Mouse (Mus musculus) hindbrain, embryonic 11.5 days (tissue): ENCODE results near the gene Pdcd1. TPM values are rescaled to one million over a fixed set of nuclear protein-coding genes. Genes with fewer than 3 reads are reported as not detected.

ENCODE experiments used
- ATAC-seq: fragments of 200-750 bp; cut with Nextera tagmentation; 2 replicates; pipeline ENCODE4 v1.8.0; 2017; ENCODE audit warnings: mild to moderate bottlenecking, moderate TSS enrichment, moderate library complexity; ENCODE audit not compliant: low FRiP score
- DNase-seq: peaks from one replicate; pipeline ENCODE4 v3.0.0-alpha.2; 2015; ENCODE audit warnings: low spot score
- H3K27ac ChIP-seq: fragments of 300-500 bp; sonication (generic); 2 replicates; pipeline ENCODE4 v1.5.1; 2014; ENCODE audit warnings: mild to moderate bottlenecking, low read depth, low read length
- H3K27me3 ChIP-seq: fragments of 300-500 bp; sonication (generic); 2 replicates; pipeline ENCODE4 v1.6.1; 2014; ENCODE audit warnings: mild to moderate bottlenecking, low read length, moderate library complexity, mixed read lengths; ENCODE audit not compliant: control insufficient read depth, insufficient read depth
- H3K36me3 ChIP-seq: fragments of 300-500 bp; sonication (generic); 2 replicates; pipeline ENCODE4 v1.6.1; 2014; ENCODE audit warnings: mild to moderate bottlenecking, low read length, moderate library complexity, mixed read lengths; ENCODE audit not compliant: control insufficient read depth, insufficient read depth
- H3K4me1 ChIP-seq: fragments of 300-500 bp; sonication (generic); replicated peaks from 2 replicates; pipeline ENCODE4 v1.6.1; 2014; ENCODE audit warnings: low read length, mixed read lengths; ENCODE audit not compliant: control insufficient read depth, insufficient read depth
- H3K4me2 ChIP-seq: fragments of 300-500 bp; sonication (generic); replicated peaks from 2 replicates; pipeline ENCODE4 v1.6.1; 2014; ENCODE audit warnings: mild to moderate bottlenecking, low read depth, low read length
- H3K4me3 ChIP-seq: fragments of 300-500 bp; sonication (generic); 2 replicates; pipeline ENCODE4 v1.5.1; 2014; ENCODE audit warnings: low read depth, low read length
- H3K9ac ChIP-seq: fragments of 300-500 bp; sonication (generic); 2 replicates; pipeline ENCODE4 v1.6.1; 2014; ENCODE audit warnings: low read depth, low read length
- H3K9me3 ChIP-seq: fragments of 300-500 bp; sonication (generic); 2 replicates; pipeline ENCODE4 v1.6.1; 2016; ENCODE audit warnings: low read length; ENCODE audit not compliant: control insufficient read depth
- WGBS: fragments of 180-500 bp; shearing (Covaris S2); extraction: QIAGEN DNeasy Blood & Tissue Kit; methylation state at CpG from one replicate; pipeline ENCODE4 v1.1.7; 2014; 5-methylcytosine and 5-hydroxymethylcytosine counted together
- polyA plus RNA-seq: library from polyadenylated mRNA; unstranded; fragments of >200 nt; fragmentation: Nextera tagmentation; extraction: Ambion mirVana; gene quantifications from 2 replicates; pipeline ENCODE4 v1.2.1, GENCODE M21; 2014

The Pdcd1 gene
- polyA plus RNA-seq, 1 experiment from 2014 or later: not detected

DNA sequence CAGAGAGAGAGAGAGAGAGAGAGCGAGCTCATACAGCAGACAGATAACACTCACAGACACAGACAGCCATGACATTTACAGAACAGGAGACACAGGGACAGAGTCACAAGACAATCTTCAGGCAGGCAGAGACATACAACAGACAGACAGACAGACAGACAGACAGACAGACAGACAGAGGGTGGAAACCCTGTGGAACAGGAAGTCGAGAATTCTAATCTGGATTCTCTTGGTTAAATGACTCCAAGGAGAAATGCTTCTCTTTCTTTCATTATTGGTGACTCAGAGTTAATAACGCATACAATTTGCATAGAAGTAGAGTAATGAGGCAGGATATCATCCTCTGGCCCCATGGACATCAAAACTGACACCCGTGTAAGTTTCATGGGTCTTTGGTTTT is 5.8 kb downstream of the Pdcd1 start:
- Histone ChIP-seq H3K27ac (no peak overlapping the region), H3K9me3 (no peaks in the 10 kb centered on the region)
- WGBS: 88% methylated on average over 4 of the region's 4 CpGs

DNA sequence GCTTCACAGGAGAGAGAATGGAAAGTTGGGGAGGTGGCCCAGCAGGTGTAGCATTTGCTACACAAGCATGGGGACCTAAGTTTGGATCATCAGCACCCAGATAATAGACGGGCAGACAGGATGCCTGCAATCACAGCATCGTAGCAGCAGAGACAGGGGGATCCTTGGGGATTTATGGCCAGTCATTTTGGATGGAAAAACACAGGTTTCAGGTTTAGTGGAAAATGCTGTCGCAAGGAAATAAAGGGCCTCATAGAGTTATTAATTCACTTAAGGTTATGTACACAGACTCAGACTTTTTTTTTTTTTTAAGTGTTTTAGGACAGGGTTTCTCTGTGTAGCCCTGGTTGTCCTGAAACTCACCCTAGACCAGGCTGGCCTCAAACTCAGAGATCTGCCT is 6.8 kb downstream of the Pdcd1 start:
- no peak overlapping the region for H3K9ac ChIP-seq
- H3K27me3 ChIP-seq: no peaks in the 10 kb centered on the region
- no peak overlapping the region for H3K4me2 ChIP-seq
- H3K27ac ChIP-seq: no peak overlapping the region
- no peaks in the 10 kb centered on the region for H3K9me3 ChIP-seq
- 86% methylated on average over 3 of the region's 3 CpGs for WGBS
- H3K4me1 ChIP-seq: no peaks in the 10 kb centered on the region
- H3K4me3 ChIP-seq: no peak overlapping the region
- no peak for ATAC-seq
- H3K36me3 ChIP-seq: no peaks in the 10 kb centered on the region
- no peak for DNase-seq

More for the DNA sequence above, 5.8 kb downstream of the Pdcd1 start:
- Histone ChIP-seq H3K4me2 (no peak overlapping the region), H3K27me3 (no peaks in the 10 kb centered on the region), H3K4me3 (no peak overlapping the region), H3K36me3 (no peaks in the 10 kb centered on the region), H3K4me1 (no peaks in the 10 kb centered on the region), H3K9ac (no peak overlapping the region)
- ATAC-seq (no peak), DNase-seq (no peak)

DNA sequence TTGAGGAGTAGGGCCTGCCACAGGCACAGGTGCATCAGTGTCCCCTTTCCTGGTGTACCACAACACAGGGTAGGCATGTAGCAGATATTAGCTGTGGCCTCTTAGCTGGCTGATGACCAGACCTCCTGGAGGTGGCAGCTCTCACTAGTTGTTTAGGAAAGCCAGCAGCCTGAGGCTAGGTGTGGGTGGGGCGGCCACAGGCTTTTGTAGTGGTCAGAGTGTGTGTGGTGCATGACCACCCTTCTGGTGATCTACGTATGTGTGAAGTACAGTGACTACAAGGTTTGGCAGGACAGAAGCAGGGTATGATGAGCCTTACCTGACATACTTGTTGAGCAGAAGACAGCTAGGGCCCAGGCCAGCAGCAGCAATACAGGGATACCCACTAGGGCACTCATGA is 12.0 kb downstream of the Pdcd1 start:
- Histone ChIP-seq H3K4me3 (no peak overlapping the region), H3K36me3 (no peaks in the 10 kb centered on the region), H3K27ac (no peak overlapping the region), H3K27me3 (no peaks in the 10 kb centered on the region), H3K9ac (no peak overlapping the region), H3K9me3 (no peaks in the 10 kb centered on the region), H3K4me1 (no peaks in the 10 kb centered on the region), H3K4me2 (no peak overlapping the region)
- WGBS: 90% methylated on average over 2 of the region's 2 CpGs
- ATAC-seq (no peak), DNase-seq (no peak)

DNA sequence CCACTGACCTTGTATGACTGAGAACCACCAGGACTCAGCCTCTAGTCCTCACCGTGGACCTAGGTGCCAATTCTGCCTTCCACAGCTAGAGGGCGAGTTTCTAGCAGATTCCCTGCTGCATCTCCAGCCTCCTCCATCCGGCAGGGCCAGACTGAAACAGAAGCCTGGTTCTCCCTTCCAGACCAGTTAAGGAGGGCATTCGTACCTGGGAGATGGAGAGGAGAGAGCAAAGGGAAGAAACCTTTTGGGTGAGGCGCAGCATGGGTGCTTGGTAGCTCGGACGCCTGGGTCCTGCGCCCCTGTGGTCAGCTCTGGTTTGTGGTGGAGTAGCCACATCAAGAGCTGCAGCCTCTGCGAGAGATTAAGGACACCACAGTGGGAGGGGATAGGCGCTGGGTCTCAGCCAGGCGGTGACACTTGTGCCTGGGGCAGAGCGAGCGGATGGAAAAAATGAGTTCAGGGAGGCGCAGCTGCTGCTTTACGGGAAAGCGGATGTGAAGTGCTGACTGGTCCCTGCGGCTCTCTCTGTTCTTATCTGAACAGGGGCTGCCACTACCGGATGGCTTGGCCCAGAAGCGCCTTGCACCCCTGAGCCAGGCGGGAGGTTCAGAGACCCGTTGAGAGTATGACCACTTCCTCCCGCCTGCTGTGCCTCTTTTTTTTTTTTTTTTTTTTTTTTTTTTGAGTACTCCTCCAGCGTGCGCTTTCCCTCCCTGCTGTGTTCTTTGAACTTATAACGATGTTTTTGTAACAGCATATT is 17.2 kb downstream of the Pdcd1 start:
- Histone ChIP-seq H3K4me1 (no peaks in the 10 kb centered on the region), H3K4me3 (peak overlapping the region; percentile 34), H3K4me2 (peak overlapping the region; percentile 73), H3K27me3 (no peaks in the 10 kb centered on the region), H3K36me3 (no peaks in the 10 kb centered on the region), H3K9ac (peak overlapping the region; percentile 66), H3K27ac (0 out of 2 replicates have a peak overlapping the region, but pooled peaks have one; percentile 51), H3K9me3 (no peaks in the 10 kb centered on the region)
- peak; percentile 95 for ATAC-seq
- DNase-seq: peak; percentile 87
- 1% methylated on average over 25 of the region's 25 CpGs for WGBS

DNA sequence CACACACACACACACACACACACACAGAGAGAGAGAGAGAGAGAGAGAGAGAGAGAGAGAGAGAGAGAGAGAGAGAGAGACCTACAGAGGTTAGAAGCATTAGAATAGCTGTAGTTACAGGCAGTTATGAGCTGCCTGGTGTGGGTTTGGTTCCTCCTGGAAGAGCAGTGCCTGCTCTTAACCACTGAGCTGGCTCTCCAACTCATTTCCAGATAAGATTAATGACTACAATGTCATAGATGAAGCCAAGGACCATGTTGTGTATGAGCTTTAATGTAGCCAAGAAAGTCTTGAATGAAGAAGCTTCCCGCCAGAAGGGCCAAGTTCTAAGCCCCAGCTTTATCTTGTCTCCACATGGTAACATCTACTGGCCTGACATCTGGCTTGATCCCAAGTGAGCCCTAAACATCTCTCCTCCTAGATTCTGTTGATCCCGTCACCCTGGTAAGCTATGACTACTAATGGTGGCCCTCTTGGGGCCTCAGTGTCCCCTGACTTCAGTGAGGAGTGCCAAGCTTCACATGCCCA is 19.2 kb downstream of the Pdcd1 start:
- no peaks in the 10 kb centered on the region for H3K4me1 ChIP-seq
- H3K4me3 ChIP-seq: no peak overlapping the region
- DNase-seq: no peak
- ATAC-seq: no peak
- 90% methylated on average over 2 of the region's 2 CpGs for WGBS
- no peaks in the 10 kb centered on the region for H3K9me3 ChIP-seq
- no peak overlapping the region for H3K9ac ChIP-seq
- H3K4me2 ChIP-seq: no peak overlapping the region
- H3K27ac ChIP-seq: no peak overlapping the region
- no peaks in the 10 kb centered on the region for H3K27me3 ChIP-seq
- no peaks in the 10 kb centered on the region for H3K36me3 ChIP-seq

DNA sequence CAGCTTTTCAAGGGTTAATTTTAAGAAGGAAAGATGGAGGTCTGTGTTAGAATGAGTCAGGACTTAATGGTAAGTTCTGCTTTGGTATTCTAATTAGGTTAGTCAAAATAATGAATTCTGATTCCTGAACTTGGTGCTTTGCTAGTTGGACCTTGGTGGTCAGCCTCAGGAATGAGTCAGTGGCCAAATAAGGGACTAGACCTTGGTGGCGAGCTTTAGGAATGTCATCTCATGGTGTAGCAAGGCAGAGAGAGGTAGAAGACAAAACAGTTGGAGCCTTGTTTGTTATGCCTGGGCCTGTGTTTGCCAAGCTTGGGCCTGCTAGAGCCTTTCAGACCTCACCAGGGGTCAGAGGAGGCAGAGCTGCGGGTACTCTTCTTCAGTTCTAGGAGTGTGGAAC is 23.6 kb downstream of the Pdcd1 start:
- no peaks in the 10 kb centered on the region for H3K36me3 ChIP-seq
- no peak overlapping the region for H3K4me3 ChIP-seq
- no peak overlapping the region for H3K4me2 ChIP-seq
- DNase-seq (no peak), ATAC-seq (no peak)
- WGBS: 95% methylated on average over 2 of the region's 2 CpGs
- no peaks in the 10 kb centered on the region for H3K4me1 ChIP-seq
- no peak overlapping the region for H3K9ac ChIP-seq
- no peaks in the 10 kb centered on the region for H3K27me3 ChIP-seq
- H3K9me3 ChIP-seq: no peaks in the 10 kb centered on the region
- no peak overlapping the region for H3K27ac ChIP-seq

DNA sequence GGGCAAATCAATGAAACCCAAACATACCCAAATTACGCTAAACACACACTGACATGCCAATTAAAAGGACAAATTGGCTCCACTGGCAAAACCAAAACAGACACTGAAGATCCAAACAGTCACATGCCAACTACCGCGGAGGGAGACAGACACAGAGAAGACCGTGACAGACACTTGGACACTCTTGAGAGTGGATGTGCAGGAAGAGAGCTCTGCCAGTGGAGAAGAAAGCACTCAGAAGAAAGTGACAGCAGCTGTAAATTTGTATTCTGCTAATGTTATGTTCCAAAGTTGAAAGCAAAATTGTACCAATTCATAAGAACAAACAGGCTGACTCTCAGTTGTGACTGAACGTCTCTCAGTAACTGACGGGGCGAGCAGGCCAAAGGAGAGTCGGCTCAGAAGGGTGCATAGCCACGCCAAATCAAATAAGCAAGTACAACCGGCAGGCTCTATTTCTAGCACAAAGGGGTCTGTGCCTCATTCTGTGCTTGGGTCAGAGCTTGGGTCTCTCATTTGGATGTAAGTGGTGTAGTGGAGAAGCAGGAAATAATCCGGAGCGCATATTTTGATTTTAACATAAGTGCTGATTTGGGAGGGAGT is 24.7 kb downstream of the Pdcd1 start:
- Histone ChIP-seq H3K36me3 (no peaks in the 10 kb centered on the region), H3K9ac (no peak overlapping the region), H3K4me2 (no peak overlapping the region), H3K4me1 (no peaks in the 10 kb centered on the region), H3K27ac (no peak overlapping the region), H3K4me3 (no peak overlapping the region), H3K27me3 (no peaks in the 10 kb centered on the region), H3K9me3 (no peaks in the 10 kb centered on the region)
- 89% methylated on average over 12 of the region's 12 CpGs for WGBS
- ATAC-seq: no peak
- no peak for DNase-seq

DNA sequence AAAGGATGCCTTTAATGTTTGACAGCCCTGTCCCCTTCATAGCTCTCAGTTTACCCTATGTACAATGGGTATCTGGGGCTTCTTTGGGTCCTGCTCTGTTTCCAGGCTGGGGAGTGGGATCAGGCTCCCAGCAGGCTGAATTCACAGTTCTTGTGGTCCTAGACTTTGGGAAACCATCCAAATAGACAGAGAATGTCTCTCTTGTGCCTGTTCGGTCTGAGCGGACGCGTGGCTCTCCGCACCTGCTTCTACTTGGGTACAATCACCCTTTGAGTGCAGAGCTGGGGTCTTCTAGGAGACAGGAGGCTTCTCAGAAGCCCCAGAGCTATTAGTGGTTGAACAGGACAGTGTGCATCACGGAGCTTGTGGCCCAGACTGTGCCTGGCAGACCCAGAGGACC is 32.2 kb downstream of the Pdcd1 start, which contains the start of gene Neu4:
Gene Neu4, plus strand, starts transcription at position 301 of the 400 bp plus-strand sequence.
- Histone ChIP-seq H3K27me3 (no peaks in the 10 kb centered on the region), H3K4me1 (no peaks in the 10 kb centered on the region), H3K36me3 (no peaks in the 10 kb centered on the region), H3K27ac (no peak within 1 kb of the TSS), H3K4me3 (no peak within 1 kb of the TSS), H3K4me2 (no peak within 1 kb of the TSS), H3K9ac (no peak within 1 kb of the TSS), H3K9me3 (no peaks in the 10 kb centered on the region)
- 81% methylated on average over 6 of the region's 6 CpGs for whole genome bisulfite sequencing
- DNase-seq (no peak), ATAC-seq (no peak)

DNA sequence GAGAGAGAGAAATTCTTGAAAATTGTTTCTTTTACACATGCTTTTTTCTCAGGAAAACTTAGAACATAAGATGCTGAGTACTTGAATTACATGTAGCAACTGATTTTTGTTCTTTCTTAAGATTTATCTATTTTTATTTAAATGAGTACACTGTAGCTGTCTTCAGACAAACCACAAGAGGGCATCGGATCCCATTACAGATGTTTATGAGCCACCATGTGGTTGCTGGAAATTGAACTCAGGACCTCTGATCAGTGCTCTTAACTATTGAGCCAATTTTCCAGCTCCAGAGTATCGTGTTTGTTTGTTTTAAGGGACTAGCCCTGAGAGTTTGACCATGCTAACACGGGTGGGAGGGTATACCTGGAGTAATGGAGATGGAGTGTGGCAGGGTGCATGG is 40.7 kb downstream of the Pdcd1 start:
- no peaks in the 10 kb centered on the region for H3K9me3 ChIP-seq
- no peaks in the 10 kb centered on the region for H3K36me3 ChIP-seq
- no peak overlapping the region for H3K4me2 ChIP-seq
- ATAC-seq (no peak), DNase-seq (no peak)
- no peak overlapping the region for H3K4me3 ChIP-seq
- 65% methylated on average over 3 of the region's 3 CpGs for WGBS
- no peak overlapping the region for H3K9ac ChIP-seq
- H3K27me3 ChIP-seq: no peaks in the 10 kb centered on the region
- H3K4me1 ChIP-seq: no peaks in the 10 kb centered on the region
- H3K27ac ChIP-seq: no peak overlapping the region
